Mouse (Mus musculus) ES-E14 (cell line): ENCODE results near the gene Rai14. TPM values are rescaled to one million over a fixed set of nuclear protein-coding genes. Genes with fewer than 3 reads are reported as not detected.
A peak's percentile ranks its signal among the peaks of the same experiment; 100 is the strongest.

ENCODE experiments used
- DNase-seq: peaks from one replicate; pipeline ENCODE4 v3.0.0-alpha.2; 2013; ENCODE audit warnings: low read depth, low spot score
- H3K27ac ChIP-seq: 2 replicates; pipeline ENCODE4 v1.5.1; 2012; ENCODE audit warnings: low read depth, mild to moderate bottlenecking, low read length, moderate library complexity, mixed read lengths; ENCODE audit not compliant: poor library complexity, insufficient read depth, severe bottlenecking
- H3K36me3 ChIP-seq: 2 replicates; pipeline ENCODE4 v1.6.1; 2012; ENCODE audit warnings: mild to moderate bottlenecking, low read length, moderate library complexity, mixed read lengths; ENCODE audit not compliant: control insufficient read depth, poor library complexity, insufficient read depth, severe bottlenecking
- H3K4me1 ChIP-seq, 2 experiments: fragments of 150-350 bp in 1 of 2; sonication (generic) in 1 of 2; 2 replicates each; pipeline ENCODE4 v1.6.1; 2012; ENCODE audit warnings: low read length in 2 of 2, mild to moderate bottlenecking in 1 of 2, mixed read lengths in 1 of 2; ENCODE audit not compliant: control insufficient read depth in 2 of 2, insufficient read depth in 2 of 2, poor library complexity in 1 of 2
- H3K4me3 ChIP-seq, 2 experiments: fragments of 150-350 bp in 1 of 2; sonication (generic) in 1 of 2; 2 replicates each; pipeline ENCODE4 v1.5.1; 2012; ENCODE audit warnings: low read length in 2 of 2, low read depth in 1 of 2, mild to moderate bottlenecking in 1 of 2, mixed read lengths in 1 of 2; ENCODE audit not compliant: insufficient read depth in 1 of 2, poor library complexity in 1 of 2, severe bottlenecking in 1 of 2
- H3K9ac ChIP-seq: 2 replicates; pipeline ENCODE4 v1.6.1; 2012; ENCODE audit warnings: low read depth, mild to moderate bottlenecking, low read length, mixed read lengths; ENCODE audit not compliant: poor library complexity, insufficient read depth, severe bottlenecking
- H3K9me3 ChIP-seq: fragments of 150-350 bp; sonication (generic); 2 replicates; pipeline ENCODE4 v1.6.1; 2012; ENCODE audit warnings: low read depth, mild to moderate bottlenecking, low read length; ENCODE audit not compliant: control insufficient read depth, insufficient read depth
- CHD2 ChIP-seq: IDR thresholded peaks from 2 replicates; pipeline ENCODE4 v1.6.1; 2014; ENCODE audit warnings: mild to moderate bottlenecking, low read depth, low read length, inconsistent platforms
- HCFC1 ChIP-seq: IDR thresholded peaks from 2 replicates; pipeline ENCODE4 v1.6.1; 2012; ENCODE audit warnings: low read length, inconsistent platforms, borderline replicate concordance; ENCODE audit not compliant: insufficient read depth
- MAFK ChIP-seq: IDR thresholded peaks from 2 replicates; pipeline ENCODE4 v1.6.1; 2014; ENCODE audit warnings: mild to moderate bottlenecking, low read depth, low read length, inconsistent platforms; ENCODE audit not compliant: insufficient read depth
- ZC3H11A ChIP-seq: IDR thresholded peaks from 2 replicates; pipeline ENCODE4 v1.6.1; 2012; ENCODE audit warnings: low read depth, mild to moderate bottlenecking, inconsistent platforms, low read length, borderline replicate concordance
- ZNF384 ChIP-seq: IDR thresholded peaks from 2 replicates; pipeline ENCODE4 v1.6.1; 2012; ENCODE audit warnings: low read depth, low read length, inconsistent platforms
- in situ Hi-C, 2 experiments: fragments of 600-800 bp; cut with MboI; formaldehyde crosslinking; loops; one replicate each; pipeline ENCODE4 v1.15.1; 2025; ENCODE audit warnings: low sequenced_read_pairs in 2 of 2, inconsistent platforms in 1 of 2; ENCODE audit not compliant: unreplicated experiment in 2 of 2
- total RNA-seq: library from RNA; depleted of rRNA; stranded (reverse); fragments of 300-350 nt; gene quantifications from 2 replicates; pipeline ENCODE4 v1.2.3, GENCODE M21; 2012

Gene Rai14
- total RNA-seq, 1 experiment = 35.0 TPM

DNA sequence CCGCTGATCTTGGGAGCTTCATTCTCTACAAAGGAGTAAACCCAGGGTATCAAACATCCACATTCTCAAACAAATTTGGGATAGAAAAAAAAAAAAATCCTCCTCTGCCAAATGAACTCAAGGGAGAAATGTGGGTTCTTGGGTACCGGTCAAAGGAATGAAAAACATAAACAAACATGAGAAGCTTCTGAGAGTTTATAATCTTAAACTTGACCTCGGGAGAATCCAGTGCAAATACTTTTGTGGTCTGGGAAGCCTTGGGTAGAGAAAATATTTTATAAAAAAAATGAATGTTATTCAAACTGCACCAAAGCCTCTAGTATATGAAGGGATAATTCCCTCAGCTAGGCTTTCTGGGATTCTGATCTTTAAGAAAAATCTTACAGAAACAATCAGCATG, 11.8 kb upstream of the Rai14 start:
- H3K27ac ChIP-seq = no peak overlapping the region
- no peaks in the 10 kb centered on the region for H3K9me3 ChIP-seq
- in situ Hi-C loops = no loop called here
- H3K9ac ChIP-seq = no peak overlapping the region
- H3K4me1 ChIP-seq = peaks cover 19 to 25% of the 10 kb centered on the region in 2 experiments
- H3K4me3 ChIP-seq = no peak overlapping the region
- TF ChIP-seq MAFK = no peak
- TF ChIP-seq ZC3H11A = no peak
- no peak for TF ChIP-seq ZNF384
- no peak for TF ChIP-seq CHD2
- no peak for TF ChIP-seq HCFC1
- H3K36me3 ChIP-seq = no peaks in the 10 kb centered on the region
- DNase-seq = no peak

- in situ Hi-C loops = no loop called here
Measured at GRCm38 (mm10) chr15:10724857-10725256, 10.4 kb upstream of the Rai14 start.

DNA sequence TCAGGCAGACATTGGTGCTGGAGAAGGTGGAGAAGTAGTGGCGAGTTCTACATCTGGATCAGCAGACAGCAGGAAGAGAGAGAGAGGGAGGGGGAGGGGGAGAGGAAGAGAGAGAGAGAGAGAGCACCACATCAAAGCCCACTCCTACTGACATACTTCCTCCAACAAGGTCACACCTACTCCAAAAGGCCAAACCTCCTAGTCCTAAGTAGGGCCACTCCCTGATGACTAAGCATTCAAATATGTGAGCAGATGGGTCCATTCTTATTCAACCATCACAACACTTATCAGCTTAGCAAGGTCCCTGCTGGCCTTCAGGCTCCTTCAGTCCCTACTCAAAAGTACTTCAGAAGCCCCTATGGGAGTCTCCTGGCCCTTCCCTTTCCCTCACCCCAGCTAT, 9.1 kb upstream of the Rai14 start:
- DNase-seq = peak; percentile 95
- H3K27ac ChIP-seq = peak overlapping the region; percentile 92
- in situ Hi-C loops = no loop called here

More at GRCm38 (mm10) chr15:10724857-10725256, 10.4 kb upstream of the Rai14 start:
- DNase-seq = no peak
- H3K9me3 ChIP-seq = no peaks in the 10 kb centered on the region
- no peak for TF ChIP-seq CHD2
- no peak for TF ChIP-seq ZNF384
- no peak for TF ChIP-seq HCFC1
- TF ChIP-seq MAFK = no peak
- TF ChIP-seq ZC3H11A = no peak
- no peak overlapping the region for H3K4me3 ChIP-seq
- H3K4me1 ChIP-seq = peaks cover 26 to 29% of the 10 kb centered on the region in 2 experiments
- no peak overlapping the region for H3K9ac ChIP-seq
- H3K27ac ChIP-seq = no peak overlapping the region
- no peaks in the 10 kb centered on the region for H3K36me3 ChIP-seq

DNA sequence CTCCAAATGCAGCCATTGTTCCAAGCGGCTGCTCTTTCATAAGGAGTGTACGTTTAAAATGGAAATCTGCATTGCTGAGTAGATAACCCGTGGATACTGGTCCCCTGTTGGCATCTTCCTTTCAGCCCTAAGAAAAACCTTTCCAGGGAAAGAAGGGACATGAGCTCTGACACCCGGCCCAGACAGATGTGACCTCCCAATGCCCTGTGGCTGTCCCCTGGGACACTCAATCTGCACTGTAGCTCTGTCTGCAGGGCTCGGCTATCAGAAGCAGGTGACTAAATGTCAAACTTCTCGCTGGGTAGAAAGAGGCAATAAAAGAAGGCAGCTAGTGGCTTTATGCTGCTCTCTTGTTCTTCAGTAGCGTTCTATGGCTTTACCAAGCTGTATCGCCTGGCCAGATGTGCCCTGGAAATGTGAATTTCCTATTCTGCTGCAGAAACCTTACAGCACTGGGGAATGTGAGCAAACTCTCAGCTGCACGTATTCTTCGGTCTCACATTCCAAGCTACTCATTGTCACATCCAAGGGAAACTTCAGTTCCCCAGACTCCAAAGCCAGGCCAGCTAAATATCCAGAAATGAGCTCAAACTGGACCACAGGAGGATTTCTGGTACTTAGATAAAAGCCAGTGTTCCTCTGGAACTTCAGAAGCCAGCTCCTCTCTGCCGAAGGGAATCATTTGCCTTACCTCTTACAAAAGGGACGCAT, 8.4 kb upstream of the Rai14 start:
- H3K9ac ChIP-seq = 0 out of 2 replicates have a peak overlapping the region, but pooled peaks have one; percentile 19
- in situ Hi-C loops = no loop called here
- no peak for DNase-seq

More for the DNA sequence above, 9.1 kb upstream of the Rai14 start:
- TF ChIP-seq HCFC1 (no peak), ZNF384 (no peak), MAFK (peak; percentile 81), CHD2 (peak; percentile 80), ZC3H11A (no peak)
- Histone ChIP-seq H3K9me3 (no peaks in the 10 kb centered on the region), H3K4me1 (peaks cover 26 to 29% of the 10 kb centered on the region in 2 experiments), H3K4me3 (0 out of 4 replicates have a peak overlapping the region, but pooled peaks of 1 of the 2 experiments have one; percentile 4), H3K9ac (no peak overlapping the region), H3K36me3 (no peaks in the 10 kb centered on the region)

More for the DNA sequence above, 8.4 kb upstream of the Rai14 start:
- Histone ChIP-seq H3K4me3 (0 out of 4 replicates have a peak overlapping the region, but pooled peaks of 1 of the 2 experiments have one; percentile 4), H3K36me3 (no peaks in the 10 kb centered on the region), H3K27ac (peak overlapping the region; percentile 71), H3K4me1 (peaks cover 26 to 29% of the 10 kb centered on the region in 2 experiments), H3K9me3 (no peaks in the 10 kb centered on the region)
- TF ChIP-seq HCFC1 (no peak), ZNF384 (no peak), CHD2 (no peak), MAFK (no peak), ZC3H11A (no peak)
